Mouse (Mus musculus): ENCODE measurements at regions not wholly inside any gene's neighbourhood (a gene's known extent, or its start where the extent isn't known, plus 50 kb on each side); places are given as distances from the start of the nearest gene placed in this dataset.
"Not testable (repeated sequence)": the region's sequence is repeated elsewhere in the genome, so short reads cannot be mapped to it uniquely, and the experiment has no call there.

- no peaks in the 10 kb centered on the region for H3K9me3 ChIP-seq (replicated peaks; ENCODE audit: control insufficient read depth, low read length, poor library complexity, severe bottlenecking)
- H3K27ac ChIP-seq (ENCODE audit: low read length), result no peak overlapping the region
- WGBS, result 83% methylated on average over 3 of the region's 3 CpGs
- H3K27me3 ChIP-seq (ENCODE audit: control insufficient read depth, insufficient read depth, low read depth, low read length), result no peaks in the 10 kb centered on the region
- H3K4me3 ChIP-seq (ENCODE audit: low read depth, low read length), result no peak overlapping the region
- H3K4me2 ChIP-seq (ENCODE audit: low read length), result no peak overlapping the region
- H3K36me3 ChIP-seq (ENCODE audit: control insufficient read depth, insufficient read depth, low read length), result no peaks in the 10 kb centered on the region
- H3K4me1 ChIP-seq (ENCODE audit: control insufficient read depth, insufficient read depth, low read length), result no peaks in the 10 kb centered on the region
- no peak for ATAC-seq
- H3K9ac ChIP-seq (ENCODE audit: low read depth, low read length), result no peak overlapping the region
Observed at GRCm38 (mm10) chr17:16821716-16822115, 242.2 kb upstream of the Zfp960 start.

- H3K36me3 ChIP-seq (ENCODE audit: control insufficient read depth, insufficient read depth, low read length), result no peaks in the 10 kb centered on the region
- H3K4me1 ChIP-seq (ENCODE audit: control insufficient read depth, insufficient read depth, low read length), result no peaks in the 10 kb centered on the region
- H3K27ac ChIP-seq (ENCODE audit: low read length), result no peak overlapping the region
- H3K9ac ChIP-seq (ENCODE audit: low read depth, low read length), result no peak overlapping the region
- no peak overlapping the region for H3K4me3 ChIP-seq (ENCODE audit: low read depth, low read length)
- ATAC-seq, result no peak
- H3K27me3 ChIP-seq (ENCODE audit: control insufficient read depth, insufficient read depth, low read depth, low read length), result no peaks in the 10 kb centered on the region
- no peak overlapping the region for H3K4me2 ChIP-seq (ENCODE audit: low read length)
- 55% methylated on average over 4 of the region's 4 CpGs for WGBS
- no peaks in the 10 kb centered on the region for H3K9me3 ChIP-seq (replicated peaks; ENCODE audit: control insufficient read depth, low read length, poor library complexity, severe bottlenecking)
Observed at GRCm38 (mm10) chr17:16839152-16839551, 224.8 kb upstream of the Zfp960 start.

GRCm38 (mm10) chr17:16860771-16861170 is 203.1 kb upstream of the Zfp960 start:
- H3K27ac ChIP-seq (ENCODE audit: low read length), result no peak overlapping the region
- H3K36me3 ChIP-seq (ENCODE audit: control insufficient read depth, insufficient read depth, low read length), result no peaks in the 10 kb centered on the region
- no peak for ATAC-seq
- no peak overlapping the region for H3K4me3 ChIP-seq (ENCODE audit: low read depth, low read length)
- H3K4me1 ChIP-seq (ENCODE audit: control insufficient read depth, insufficient read depth, low read length), result no peaks in the 10 kb centered on the region
- H3K9me3 ChIP-seq (replicated peaks; ENCODE audit: control insufficient read depth, low read length, poor library complexity, severe bottlenecking), result no peaks in the 10 kb centered on the region
- no peaks in the 10 kb centered on the region for H3K27me3 ChIP-seq (ENCODE audit: control insufficient read depth, insufficient read depth, low read depth, low read length)
- 66% methylated on average over 1 of the region's 1 CpGs for WGBS
- H3K4me2 ChIP-seq (ENCODE audit: low read length), result no peak overlapping the region
- no peak overlapping the region for H3K9ac ChIP-seq (ENCODE audit: low read depth, low read length)

GRCm38 (mm10) chr17:16900791-16901190 is 163.1 kb upstream of the Zfp960 start:
- Histone ChIP-seq H3K36me3 (ENCODE audit: control insufficient read depth, insufficient read depth, low read length) (no peaks in the 10 kb centered on the region), H3K9ac (ENCODE audit: low read depth, low read length) (no peak overlapping the region), H3K4me1 (ENCODE audit: control insufficient read depth, insufficient read depth, low read length) (no peaks in the 10 kb centered on the region), H3K4me3 (ENCODE audit: low read depth, low read length) (no peak overlapping the region), H3K4me2 (ENCODE audit: low read length) (no peak overlapping the region), H3K27ac (ENCODE audit: low read length) (no peak overlapping the region), H3K9me3 (replicated peaks; ENCODE audit: control insufficient read depth, low read length, poor library complexity, severe bottlenecking) (no peaks in the 10 kb centered on the region), H3K27me3 (ENCODE audit: control insufficient read depth, insufficient read depth, low read depth, low read length) (no peaks in the 10 kb centered on the region)
- ATAC-seq, result peak; percentile 48; the same call in 1 of the 2 replicates
- WGBS, result 71% methylated on average over 2 of the region's 2 CpGs

- Histone ChIP-seq H3K27ac (ENCODE audit: low read length) (no peak overlapping the region), H3K4me2 (ENCODE audit: low read length) (no peak overlapping the region), H3K4me1 (ENCODE audit: control insufficient read depth, insufficient read depth, low read length) (no peaks in the 10 kb centered on the region), H3K4me3 (ENCODE audit: low read depth, low read length) (no peak overlapping the region), H3K9me3 (replicated peaks; ENCODE audit: control insufficient read depth, low read length, poor library complexity, severe bottlenecking) (no peaks in the 10 kb centered on the region), H3K27me3 (ENCODE audit: control insufficient read depth, insufficient read depth, low read depth, low read length) (no peaks in the 10 kb centered on the region), H3K9ac (ENCODE audit: low read depth, low read length) (no peak overlapping the region), H3K36me3 (ENCODE audit: control insufficient read depth, insufficient read depth, low read length) (no peaks in the 10 kb centered on the region)
- no peak for ATAC-seq
- 63% methylated on average over 2 of the region's 2 CpGs for WGBS
Observed at GRCm38 (mm10) chr17:16918191-16918590, 145.7 kb upstream of the Zfp960 start.

GRCm38 (mm10) chr17:16926200-16926599 is 137.7 kb upstream of the Zfp960 start:
- H3K4me2 ChIP-seq (ENCODE audit: low read length), result no peak overlapping the region
- no peak overlapping the region for H3K9ac ChIP-seq (ENCODE audit: low read depth, low read length)
- no peaks in the 10 kb centered on the region for H3K4me1 ChIP-seq (ENCODE audit: control insufficient read depth, insufficient read depth, low read length)
- H3K9me3 ChIP-seq (replicated peaks; ENCODE audit: control insufficient read depth, low read length, poor library complexity, severe bottlenecking), result no peaks in the 10 kb centered on the region
- ATAC-seq, result peak; percentile 42; the same call in 1 of the 2 replicates
- no peaks in the 10 kb centered on the region for H3K36me3 ChIP-seq (ENCODE audit: control insufficient read depth, insufficient read depth, low read length)
- H3K27me3 ChIP-seq (ENCODE audit: control insufficient read depth, insufficient read depth, low read depth, low read length), result no peaks in the 10 kb centered on the region
- no peak overlapping the region for H3K4me3 ChIP-seq (ENCODE audit: low read depth, low read length)
- H3K27ac ChIP-seq (ENCODE audit: low read length), result no peak overlapping the region

- H3K27ac ChIP-seq (ENCODE audit: low read length), result peak overlapping the region; percentile 79
- H3K4me1 ChIP-seq (ENCODE audit: control insufficient read depth, insufficient read depth, low read length); H3K27me3 ChIP-seq (ENCODE audit: control insufficient read depth, insufficient read depth, low read depth, low read length); H3K9me3 ChIP-seq (replicated peaks; ENCODE audit: control insufficient read depth, low read length, poor library complexity, severe bottlenecking); H3K36me3 ChIP-seq (ENCODE audit: control insufficient read depth, insufficient read depth, low read length): not testable (repeated sequence)
- H3K9ac ChIP-seq (ENCODE audit: low read depth, low read length), result peak overlapping the region; percentile 63
- peak overlapping the region; percentile 35 for H3K4me2 ChIP-seq (ENCODE audit: low read length)
- WGBS, result 2% methylated on average over 22 of the region's 26 CpGs
- peak overlapping the region; percentile 48 for H3K4me3 ChIP-seq (ENCODE audit: low read depth, low read length)
- ATAC-seq, result peak; percentile 99
Observed at GRCm38 (mm10) chr17:16951092-16952016, 112.6 kb upstream of the Zfp960 start.

- H3K27me3 ChIP-seq (ENCODE audit: control insufficient read depth, insufficient read depth, low read depth, low read length); H3K9me3 ChIP-seq (replicated peaks; ENCODE audit: control insufficient read depth, low read length, poor library complexity, severe bottlenecking); H3K4me1 ChIP-seq (ENCODE audit: control insufficient read depth, insufficient read depth, low read length); H3K36me3 ChIP-seq (ENCODE audit: control insufficient read depth, insufficient read depth, low read length); H3K9ac ChIP-seq (ENCODE audit: low read depth, low read length); H3K27ac ChIP-seq (ENCODE audit: low read length): not testable (repeated sequence)
- WGBS, result 34% methylated on average over 2 of the region's 2 CpGs
- Histone ChIP-seq H3K4me2 (ENCODE audit: low read length) (peak overlapping the region; percentile 50), H3K4me3 (ENCODE audit: low read depth, low read length) (peak overlapping the region; percentile 25)
- ATAC-seq, result peak; percentile 50; the same call in 1 of the 2 replicates
Observed at GRCm38 (mm10) chr17:16952146-16952545, 111.8 kb upstream of the Zfp960 start.

- not testable (repeated sequence) for H3K4me1 ChIP-seq (ENCODE audit: control insufficient read depth, insufficient read depth, low read length); H3K27ac ChIP-seq (ENCODE audit: low read length); H3K4me3 ChIP-seq (ENCODE audit: low read depth, low read length); H3K9ac ChIP-seq (ENCODE audit: low read depth, low read length); H3K4me2 ChIP-seq (ENCODE audit: low read length); ATAC-seq; H3K27me3 ChIP-seq (ENCODE audit: control insufficient read depth, insufficient read depth, low read depth, low read length); H3K36me3 ChIP-seq (ENCODE audit: control insufficient read depth, insufficient read depth, low read length)
- peaks cover 11% of the 10 kb centered on the region for H3K9me3 ChIP-seq (replicated peaks; ENCODE audit: control insufficient read depth, low read length, poor library complexity, severe bottlenecking)
- WGBS, result 84% methylated on average over 21 of the region's 21 CpGs
Observed at GRCm38 (mm10) chr17:16997241-16997640, 66.7 kb upstream of the Zfp960 start.
